Mouse (Mus musculus) cerebellum, adult 2 months (tissue): Measurements from ENCODE around the gene Cd81.

Source experiments
- CTCF ChIP-seq: fragments of 200-500 bp; IDR thresholded peaks from 2 replicates; pipeline ENCODE4 v1.5.1; 2011; ENCODE audit warnings: low read depth, mild to moderate bottlenecking, control low read depth, low read length, moderate library complexity, borderline replicate concordance; ENCODE audit not compliant: insufficient read depth
- POLR2A ChIP-seq: fragments of 200-500 bp; IDR thresholded peaks from 2 replicates; pipeline ENCODE4 v1.6.1; 2011; ENCODE audit warnings: low read length, control low read depth, borderline replicate concordance; ENCODE audit not compliant: insufficient read depth

GRCm38 (mm10) chr7:143110803-143111202 lies 58.3 kb downstream of the Cd81 start:
- TF ChIP-seq CTCF (no peak), POLR2A (no peak)
